Mouse (Mus musculus): ENCODE data around the gene Psen1. TPM values are rescaled to one million over a fixed set of nuclear protein-coding genes. Genes with fewer than 3 reads are reported as not detected.
A peak's percentile ranks its signal among the peaks of the same experiment; 100 is the strongest.

Gene Psen1
- polyA plus RNA-seq, 1 experiment: 45.5 TPM

- Histone ChIP-seq H3K27ac (ENCODE audit: insufficient read depth, low read length) (no peak overlapping the region), H3K27me3 (ENCODE audit: control insufficient read depth, insufficient read depth, low read length) (no peaks in the 10 kb centered on the region), H3K4me1 (ENCODE audit: control insufficient read depth, insufficient read depth, low read length) (peaks cover 7% of the 10 kb centered on the region), H3K4me3 (replicated peaks; ENCODE audit: insufficient read depth, low read depth, low read length) (no peak overlapping the region)
- WGBS: 66% methylated on average over 7 of the region's 7 CpGs
- DNase-seq: no peak
- TF ChIP-seq POLR2A (IDR thresholded peaks at IDR 0.05; ENCODE audit: borderline replicate concordance, insufficient read depth, low read length): no peak
- no peak for TF ChIP-seq CTCF (IDR thresholded peaks at IDR 0.05; ENCODE audit: borderline replicate concordance, insufficient read depth, low read depth, low read length)
Measured at GRCm38 (mm10) chr12:83781204-83781603, 93.3 kb downstream of the Psen1 start.

GRCm38 (mm10) chr12:83781640-83782278, 93.8 kb downstream of the Psen1 start:
- no peak for TF ChIP-seq CTCF (IDR thresholded peaks at IDR 0.05; ENCODE audit: borderline replicate concordance, insufficient read depth, low read depth, low read length)
- no peak for TF ChIP-seq POLR2A (IDR thresholded peaks at IDR 0.05; ENCODE audit: borderline replicate concordance, insufficient read depth, low read length)
- 19% methylated on average over 23 of the region's 23 CpGs for WGBS
- H3K4me1 ChIP-seq (ENCODE audit: control insufficient read depth, insufficient read depth, low read length): peaks cover 7% of the 10 kb centered on the region
- DNase-seq: peak in 1 of 2 experiments; percentile 23
- H3K27ac ChIP-seq (ENCODE audit: insufficient read depth, low read length): no peak overlapping the region
- H3K4me3 ChIP-seq (replicated peaks; ENCODE audit: insufficient read depth, low read depth, low read length): no peak overlapping the region
- H3K27me3 ChIP-seq (ENCODE audit: control insufficient read depth, insufficient read depth, low read length): no peaks in the 10 kb centered on the region

- Histone ChIP-seq H3K4me1 (ENCODE audit: control insufficient read depth, insufficient read depth, low read length) (peaks cover 7% of the 10 kb centered on the region), H3K27me3 (ENCODE audit: control insufficient read depth, insufficient read depth, low read length) (no peaks in the 10 kb centered on the region), H3K4me3 (replicated peaks; ENCODE audit: insufficient read depth, low read depth, low read length) (no peak overlapping the region), H3K27ac (ENCODE audit: insufficient read depth, low read length) (no peak overlapping the region)
- TF ChIP-seq POLR2A (IDR thresholded peaks at IDR 0.05; ENCODE audit: borderline replicate concordance, insufficient read depth, low read length) (no peak), CTCF (IDR thresholded peaks at IDR 0.05; ENCODE audit: borderline replicate concordance, insufficient read depth, low read depth, low read length) (no peak)
- no peak for DNase-seq
- 58% methylated on average over 10 of the region's 10 CpGs for WGBS
Measured at GRCm38 (mm10) chr12:83782669-83783068, 94.7 kb downstream of the Psen1 start.

Other genes with a start within 250 kb of the Psen1 start
- gene Dpf3, start 200.4 kb upstream of the Psen1 start, polyA plus RNA-seq (2012; rRNA removed): 42.6 and 52.3 TPM in 2 replicates
- 34.1 and 34.8 TPM in 2 replicates for gene Dcaf4, start 167.7 kb upstream of the Psen1 start, polyA plus RNA-seq (2012; rRNA removed)
- 41.7 and 47.6 TPM in 2 replicates for gene Zfyve1, start 90.9 kb upstream of the Psen1 start, polyA plus RNA-seq (2012; rRNA removed)
- 159 and 191 TPM in 2 replicates for gene Rbm25, start 56.9 kb upstream of the Psen1 start, polyA plus RNA-seq (2012; rRNA removed)
- 0.95 and 0.97 TPM in 2 replicates for gene Papln, start 75.5 kb downstream of the Psen1 start, polyA plus RNA-seq (2012; rRNA removed)
- gene Numb, start 233.8 kb downstream of the Psen1 start, polyA plus RNA-seq (2012; rRNA removed): 54.5 and 60.1 TPM in 2 replicates

All from cerebellum, adult 2 months (tissue).